Mouse (Mus musculus): ENCODE data around the gene Atp2c1. TPM values are rescaled to one million over a fixed set of nuclear protein-coding genes. Genes with fewer than 3 reads are reported as not detected.

The Atp2c1 gene
- polyA plus RNA-seq, 1 experiment: 20.5 TPM

DNA sequence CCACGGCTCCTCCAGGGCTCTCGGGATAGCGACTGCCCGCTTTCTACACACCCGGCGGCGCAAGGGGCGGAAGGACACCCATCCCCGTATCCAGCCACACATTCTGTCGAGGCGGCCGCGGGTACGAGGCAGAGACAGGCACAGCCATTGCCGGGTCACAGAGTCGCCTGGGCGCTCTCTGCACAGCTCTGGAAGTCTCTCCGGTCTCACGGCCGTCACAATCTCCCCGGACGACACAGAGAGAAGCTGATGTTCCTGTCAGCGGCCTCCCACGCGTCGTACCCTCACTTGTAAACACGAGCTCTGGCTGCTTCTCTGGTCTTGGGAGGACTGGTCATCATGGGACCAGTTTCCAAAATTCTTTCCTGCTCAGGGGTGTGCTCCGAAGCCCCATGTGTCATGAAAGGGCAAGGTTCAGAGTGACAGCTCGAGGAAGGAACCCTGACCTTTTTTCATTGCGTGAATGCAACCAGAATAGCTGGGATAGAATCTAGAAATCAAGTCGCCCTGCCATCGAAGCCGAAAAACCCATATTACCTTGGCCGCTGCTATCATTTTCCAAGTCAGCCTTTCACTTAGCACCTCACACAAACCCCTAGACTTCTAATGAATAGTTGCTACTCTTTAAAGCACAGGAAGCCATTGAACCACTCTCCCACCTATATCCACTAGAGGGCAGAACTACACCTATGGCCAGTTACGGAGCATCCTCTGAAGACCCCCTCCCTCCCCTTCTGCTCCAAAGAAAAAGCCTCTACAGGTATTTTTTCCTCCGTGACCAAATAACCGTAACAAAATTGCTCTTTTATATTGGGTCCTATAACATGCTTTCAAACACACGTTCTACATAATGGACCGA lies 31.6 kb downstream of the Atp2c1 start:
- TF ChIP-seq CEBPB (IDR thresholded peaks at IDR 0.05; ENCODE audit: insufficient read depth, poor library complexity, severe bottlenecking) (no peak), SRF (IDR thresholded peaks at IDR 0.05; ENCODE audit: control insufficient read depth, insufficient read length, low read depth) (no peak), TCF12 (IDR thresholded peaks at IDR 0.05; ENCODE audit: insufficient read depth, poor library complexity, severe bottlenecking) (no peak), POLR2AphosphoS2 (IDR thresholded peaks at IDR 0.05; ENCODE audit: insufficient read length, low read depth) (no peak), MAX (IDR thresholded peaks at IDR 0.05; ENCODE audit: low read depth) (no peak), TCF3 (IDR thresholded peaks at IDR 0.05; ENCODE audit: insufficient read length, low read depth) (no peak), E2F4 (IDR thresholded peaks at IDR 0.05; ENCODE audit: insufficient read depth) (no peak), POLR2A (IDR thresholded peaks at IDR 0.05; ENCODE audit: insufficient read length, low read depth) (no peak), USF1 (IDR thresholded peaks at IDR 0.05; ENCODE audit: low read depth) (no peak), MYOD1 (IDR thresholded peaks at IDR 0.05; ENCODE audit: control insufficient read depth in 1 of 3, insufficient read length in 2 of 3, low read depth in 2 of 3) (no peak), REST (IDR thresholded peaks at IDR 0.05; ENCODE audit: insufficient read depth, insufficient read length) (no peak), MYOG (IDR thresholded peaks at IDR 0.05; ENCODE audit: control insufficient read depth in 1 of 3, insufficient read depth in 1 of 3, insufficient read length in 2 of 3, low read depth in 2 of 3) (no peak)
- Histone ChIP-seq H3ac (ENCODE audit: control insufficient read depth, insufficient read length) (peak overlapping the region; percentile 99), H3K4me3 (peak overlapping the region; percentile 63), H3K36me3 (ENCODE audit: control insufficient read depth, insufficient read depth) (no peaks in the 10 kb centered on the region), H3K27me3 (ENCODE audit: control insufficient read depth, insufficient read depth, insufficient read length) (no peaks in the 10 kb centered on the region), H3K79me2 (ENCODE audit: control insufficient read depth, insufficient read depth) (peaks cover 33% of the 10 kb centered on the region), H3K4me2 (ENCODE audit: low read depth) (peak overlapping the region; percentile 96)

DNA sequence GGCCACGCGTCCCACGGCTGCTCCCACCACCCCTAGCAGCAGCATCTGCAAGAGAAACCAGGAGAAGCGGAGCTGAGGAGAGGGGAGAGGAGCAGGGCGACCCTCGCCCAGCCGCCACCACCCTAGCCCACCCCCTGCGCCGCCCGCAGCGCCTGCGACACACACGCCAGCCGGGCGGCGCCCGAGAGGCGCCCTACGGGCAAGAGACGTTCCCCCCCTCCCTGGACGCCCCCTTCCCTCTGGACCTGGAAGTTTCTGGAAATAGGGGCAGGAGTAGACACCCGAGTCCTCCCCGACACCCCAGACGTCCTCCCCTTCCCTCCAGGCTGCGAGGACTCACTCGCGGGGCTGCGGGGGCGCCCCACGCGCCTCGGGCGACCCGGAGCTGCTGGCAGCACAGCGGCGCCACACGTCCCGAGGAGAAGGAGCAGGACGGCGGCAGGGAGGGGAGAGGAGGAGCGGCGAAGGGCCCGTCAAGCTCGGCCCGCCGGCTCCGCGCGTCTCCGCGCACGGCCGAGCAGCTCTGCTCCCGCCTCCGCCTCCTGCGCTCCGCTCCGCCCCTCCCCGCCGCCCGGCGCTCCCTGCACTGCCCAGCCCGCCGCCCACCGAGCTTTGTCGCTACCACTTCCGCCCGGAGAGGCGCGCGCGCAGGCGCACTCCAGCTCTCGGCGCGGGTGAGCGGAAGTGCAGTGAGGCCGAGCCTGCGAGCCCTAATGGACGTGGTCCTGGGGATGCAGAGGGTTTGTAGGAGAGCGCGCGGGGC lies 32.4 kb downstream of the Atp2c1 start:
- peak; percentile 88 for TF ChIP-seq POLR2A (IDR thresholded peaks at IDR 0.05; ENCODE audit: insufficient read length, low read depth)
- no peak for TF ChIP-seq TCF3 (IDR thresholded peaks at IDR 0.05; ENCODE audit: insufficient read length, low read depth)
- peak; percentile 94 for TF ChIP-seq POLR2AphosphoS2 (IDR thresholded peaks at IDR 0.05; ENCODE audit: insufficient read length, low read depth)
- no peak for TF ChIP-seq MYOD1 (IDR thresholded peaks at IDR 0.05; ENCODE audit: control insufficient read depth in 1 of 3, insufficient read length in 2 of 3, low read depth in 2 of 3)
- H3K4me3 ChIP-seq: peak overlapping the region; percentile 63
- peak overlapping the region; percentile 88 for H3K4me2 ChIP-seq (ENCODE audit: low read depth)
- H3K27me3 ChIP-seq (ENCODE audit: control insufficient read depth, insufficient read depth, insufficient read length): no peaks in the 10 kb centered on the region
- H3K79me2 ChIP-seq (ENCODE audit: control insufficient read depth, insufficient read depth): peaks cover 42% of the 10 kb centered on the region
- peak overlapping the region; percentile 99 for H3ac ChIP-seq (ENCODE audit: control insufficient read depth, insufficient read length)
- H3K36me3 ChIP-seq (ENCODE audit: control insufficient read depth, insufficient read depth): no peaks in the 10 kb centered on the region

DNA sequence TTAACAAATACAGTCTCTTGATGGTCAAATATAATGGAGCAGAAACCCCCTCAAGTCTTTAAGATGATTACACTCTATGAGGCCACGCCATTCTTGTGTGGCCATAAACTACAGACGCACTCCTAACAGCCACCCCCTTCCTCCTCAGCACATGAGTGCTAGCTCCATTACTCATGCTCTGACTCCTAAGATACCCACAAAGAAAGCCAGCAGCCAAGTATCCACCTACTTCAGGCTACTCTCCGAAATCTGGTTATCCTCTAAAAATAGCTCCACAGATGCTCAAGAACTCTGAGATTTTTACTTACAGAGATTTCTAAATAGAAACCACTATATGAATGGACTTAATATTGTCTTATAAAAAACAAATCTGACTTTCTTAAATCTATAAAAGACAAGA lies 34.4 kb downstream of the Atp2c1 start:
- no peak overlapping the region for H3ac ChIP-seq (ENCODE audit: control insufficient read depth, insufficient read length)
- H3K4me3 ChIP-seq: no peak overlapping the region
- no peaks in the 10 kb centered on the region for H3K27me3 ChIP-seq (ENCODE audit: control insufficient read depth, insufficient read depth, insufficient read length)
- no peaks in the 10 kb centered on the region for H3K36me3 ChIP-seq (ENCODE audit: control insufficient read depth, insufficient read depth)
- H3K79me2 ChIP-seq (ENCODE audit: control insufficient read depth, insufficient read depth): peaks cover 60% of the 10 kb centered on the region
- peak overlapping the region; percentile 88 for H3K4me2 ChIP-seq (ENCODE audit: low read depth)
- TF ChIP-seq TCF12 (IDR thresholded peaks at IDR 0.05; ENCODE audit: insufficient read depth, poor library complexity, severe bottlenecking): no peak
- no peak for TF ChIP-seq REST (IDR thresholded peaks at IDR 0.05; ENCODE audit: insufficient read depth, insufficient read length)
- TF ChIP-seq MAX (IDR thresholded peaks at IDR 0.05; ENCODE audit: low read depth): no peak
- no peak for TF ChIP-seq TCF3 (IDR thresholded peaks at IDR 0.05; ENCODE audit: insufficient read length, low read depth)
- no peak for TF ChIP-seq POLR2A (IDR thresholded peaks at IDR 0.05; ENCODE audit: insufficient read length, low read depth)
- TF ChIP-seq MYOG (IDR thresholded peaks at IDR 0.05; ENCODE audit: control insufficient read depth in 1 of 3, insufficient read depth in 1 of 3, insufficient read length in 2 of 3, low read depth in 2 of 3): no peak
- TF ChIP-seq CEBPB (IDR thresholded peaks at IDR 0.05; ENCODE audit: insufficient read depth, poor library complexity, severe bottlenecking): no peak
- TF ChIP-seq USF1 (IDR thresholded peaks at IDR 0.05; ENCODE audit: low read depth): no peak
- no peak for TF ChIP-seq E2F4 (IDR thresholded peaks at IDR 0.05; ENCODE audit: insufficient read depth)
- TF ChIP-seq MYOD1 (IDR thresholded peaks at IDR 0.05; ENCODE audit: control insufficient read depth in 1 of 3, insufficient read length in 2 of 3, low read depth in 2 of 3): no peak
- no peak for TF ChIP-seq SRF (IDR thresholded peaks at IDR 0.05; ENCODE audit: control insufficient read depth, insufficient read length, low read depth)
- no peak for TF ChIP-seq POLR2AphosphoS2 (IDR thresholded peaks at IDR 0.05; ENCODE audit: insufficient read length, low read depth)

DNA sequence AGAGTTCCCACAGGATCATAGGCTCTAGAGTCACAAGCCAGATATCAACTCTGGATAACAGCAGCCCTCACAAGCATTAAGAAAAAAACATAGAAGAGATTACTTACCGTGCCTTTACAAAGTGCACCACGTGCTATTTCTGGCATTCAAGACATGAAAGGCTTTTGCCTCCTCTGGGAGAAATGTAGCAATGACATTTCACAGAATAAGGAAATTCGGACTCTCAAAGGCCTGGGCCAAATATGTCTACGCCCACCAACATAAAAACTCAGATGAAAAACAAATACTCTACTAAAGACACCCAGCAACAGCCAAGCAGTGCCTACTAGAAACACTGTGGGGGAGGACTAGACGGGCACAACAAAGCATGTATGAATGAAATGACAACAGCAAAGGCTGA lies 38.8 kb downstream of the Atp2c1 start:
- Histone ChIP-seq H3K4me3 (no peak overlapping the region), H3K27me3 (ENCODE audit: control insufficient read depth, insufficient read depth, insufficient read length) (no peaks in the 10 kb centered on the region), H3ac (ENCODE audit: control insufficient read depth, insufficient read length) (no peak overlapping the region), H3K4me2 (ENCODE audit: low read depth) (no peak overlapping the region), H3K36me3 (ENCODE audit: control insufficient read depth, insufficient read depth) (no peaks in the 10 kb centered on the region), H3K79me2 (ENCODE audit: control insufficient read depth, insufficient read depth) (peaks cover 81% of the 10 kb centered on the region)
- no peak for TF ChIP-seq USF1 (IDR thresholded peaks at IDR 0.05; ENCODE audit: low read depth)
- TF ChIP-seq TCF12 (IDR thresholded peaks at IDR 0.05; ENCODE audit: insufficient read depth, poor library complexity, severe bottlenecking): no peak
- no peak for TF ChIP-seq MYOD1 (IDR thresholded peaks at IDR 0.05; ENCODE audit: control insufficient read depth in 1 of 3, insufficient read length in 2 of 3, low read depth in 2 of 3)
- no peak for TF ChIP-seq CEBPB (IDR thresholded peaks at IDR 0.05; ENCODE audit: insufficient read depth, poor library complexity, severe bottlenecking)
- TF ChIP-seq POLR2A (IDR thresholded peaks at IDR 0.05; ENCODE audit: insufficient read length, low read depth): no peak
- TF ChIP-seq MAX (IDR thresholded peaks at IDR 0.05; ENCODE audit: low read depth): no peak
- no peak for TF ChIP-seq SRF (IDR thresholded peaks at IDR 0.05; ENCODE audit: control insufficient read depth, insufficient read length, low read depth)
